Mouse (Mus musculus): ENCODE results near the gene Themis2. TPM values are rescaled to one million over a fixed set of nuclear protein-coding genes. Genes with fewer than 3 reads are reported as not detected.

Gene Themis2
- polyA plus RNA-seq (2015; fragmentation: Nextera tagmentation; extraction: Ambion mirVana) = 1.1 TPM in 2 replicates

- no peak for ATAC-seq (ENCODE audit: extremely low read depth, insufficient number of reproducible peaks, low FRiP score, low TSS enrichment)
- H3K9ac ChIP-seq = peak within 1 kb of the TSS; percentile 75
Observed at GRCm38 (mm10) chr4:132796196-132796886, at the start of gene Themis2. Gene Themis2, minus strand, starts transcription at chr4:132796387.

GRCm38 (mm10) chr4:132843705-132844071, 47.5 kb upstream of the Themis2 start:
- Histone ChIP-seq H3K36me3 (peaks cover 35% of the 10 kb centered on the region), H3K4me3 (peak overlapping the region; percentile 91), H3K27me3 (replicated peaks) (no peaks in the 10 kb centered on the region), H3K4me1 (peaks cover 20% of the 10 kb centered on the region), H3K9ac (peak overlapping the region; percentile 99), H3K27ac (replicated peaks) (peak overlapping the region; percentile 74), H3K4me2 (peak overlapping the region; percentile 89), H3K9me3 (no peaks in the 10 kb centered on the region)
- 87% methylated on average over 1 of the region's 1 CpGs for WGBS
- no peak for ATAC-seq (ENCODE audit: extremely low read depth, insufficient number of reproducible peaks, low FRiP score, low TSS enrichment)

More at GRCm38 (mm10) chr4:132796196-132796886, at the start of gene Themis2:
- H3K27ac ChIP-seq (replicated peaks) = no peak within 1 kb of the TSS
- no peaks in the 10 kb centered on the region for H3K36me3 ChIP-seq
- peaks cover 9% of the 10 kb centered on the region for H3K4me1 ChIP-seq
- H3K27me3 ChIP-seq (replicated peaks) = peaks cover 44% of the 10 kb centered on the region
- WGBS = under 1% methylated on average over 21 of the region's 21 CpGs
- H3K9me3 ChIP-seq = no peaks in the 10 kb centered on the region
- H3K4me3 ChIP-seq = peak within 1 kb of the TSS; percentile 51
- peak within 1 kb of the TSS; percentile 73 for H3K4me2 ChIP-seq

- 1% methylated on average over 39 of the region's 40 CpGs for WGBS
- H3K4me3 ChIP-seq = peak within 1 kb of the TSS; percentile 91
- peak; percentile 94 for ATAC-seq (ENCODE audit: extremely low read depth, insufficient number of reproducible peaks, low FRiP score, low TSS enrichment)
Observed at GRCm38 (mm10) chr4:132842970-132843704, 47.0 kb upstream of the Themis2 start, which contains the start of gene Ppp1r8. Gene Ppp1r8, minus strand, starts transcription at chr4:132843169.

GRCm38 (mm10) chr4:132842281-132842906, 46.2 kb upstream of the Themis2 start:
- Histone ChIP-seq H3K4me2 (peak overlapping the region; percentile 89), H3K27me3 (replicated peaks) (no peaks in the 10 kb centered on the region), H3K9ac (peak overlapping the region; percentile 99), H3K9me3 (no peaks in the 10 kb centered on the region), H3K4me3 (peak overlapping the region; percentile 91), H3K27ac (replicated peaks) (peak overlapping the region; percentile 73), H3K4me1 (peaks cover 20% of the 10 kb centered on the region), H3K36me3 (peaks cover 36% of the 10 kb centered on the region)
- WGBS = under 1% methylated on average over 30 of the region's 30 CpGs
- no peak for ATAC-seq (ENCODE audit: extremely low read depth, insufficient number of reproducible peaks, low FRiP score, low TSS enrichment)

More at GRCm38 (mm10) chr4:132842970-132843704, 47.0 kb upstream of the Themis2 start, which contains the start of gene Ppp1r8:
- Histone ChIP-seq H3K4me2 (peak within 1 kb of the TSS; percentile 89), H3K27me3 (replicated peaks) (no peaks in the 10 kb centered on the region), H3K36me3 (peaks cover 36% of the 10 kb centered on the region), H3K9ac (peak within 1 kb of the TSS; percentile 99), H3K9me3 (no peaks in the 10 kb centered on the region), H3K4me1 (peaks cover 20% of the 10 kb centered on the region), H3K27ac (replicated peaks) (peak within 1 kb of the TSS; percentile 74)

GRCm38 (mm10) chr4:132841493-132841892, 45.3 kb upstream of the Themis2 start:
- no peak for ATAC-seq (ENCODE audit: extremely low read depth, insufficient number of reproducible peaks, low FRiP score, low TSS enrichment)
- peak overlapping the region; percentile 99 for H3K9ac ChIP-seq
- H3K36me3 ChIP-seq = peaks cover 45% of the 10 kb centered on the region
- H3K27ac ChIP-seq (replicated peaks) = no peak overlapping the region
- 86% methylated on average over 3 of the region's 3 CpGs for WGBS
- no peaks in the 10 kb centered on the region for H3K27me3 ChIP-seq (replicated peaks)
- H3K9me3 ChIP-seq = no peaks in the 10 kb centered on the region
- H3K4me3 ChIP-seq = peak overlapping the region; percentile 91
- peak overlapping the region; percentile 89 for H3K4me2 ChIP-seq
- H3K4me1 ChIP-seq = peaks cover 20% of the 10 kb centered on the region

GRCm38 (mm10) chr4:132823614-132824366, 27.6 kb upstream of the Themis2 start:
- H3K4me1 ChIP-seq = no peaks in the 10 kb centered on the region
- ATAC-seq (ENCODE audit: extremely low read depth, insufficient number of reproducible peaks, low FRiP score, low TSS enrichment) = no peak
- no peak overlapping the region for H3K4me2 ChIP-seq
- 64% methylated on average over 8 of the region's 8 CpGs for WGBS
- H3K9ac ChIP-seq = no peak overlapping the region
- H3K9me3 ChIP-seq = peaks cover 21% of the 10 kb centered on the region; the same call in 1 of the 2 replicates
- H3K27ac ChIP-seq (replicated peaks) = no peak overlapping the region
- no peak overlapping the region for H3K4me3 ChIP-seq
- no peaks in the 10 kb centered on the region for H3K27me3 ChIP-seq (replicated peaks)
- peaks cover 41% of the 10 kb centered on the region for H3K36me3 ChIP-seq

- peaks cover 21% of the 10 kb centered on the region; the same call in 1 of the 2 replicates for H3K9me3 ChIP-seq
- H3K4me2 ChIP-seq = no peak overlapping the region
- no peaks in the 10 kb centered on the region for H3K4me1 ChIP-seq
- no peak overlapping the region for H3K9ac ChIP-seq
- no peak for ATAC-seq (ENCODE audit: extremely low read depth, insufficient number of reproducible peaks, low FRiP score, low TSS enrichment)
- H3K27ac ChIP-seq (replicated peaks) = no peak overlapping the region
- no peak overlapping the region for H3K4me3 ChIP-seq
- WGBS = 46% methylated on average over 2 of the region's 2 CpGs
- H3K36me3 ChIP-seq = no peaks in the 10 kb centered on the region
- H3K27me3 ChIP-seq (replicated peaks) = no peaks in the 10 kb centered on the region
Observed at GRCm38 (mm10) chr4:132818442-132818841, 22.3 kb upstream of the Themis2 start.

GRCm38 (mm10) chr4:132816855-132817254, 20.7 kb upstream of the Themis2 start:
- Histone ChIP-seq H3K9ac (no peak overlapping the region), H3K27ac (replicated peaks) (no peak overlapping the region), H3K9me3 (peaks cover 21% of the 10 kb centered on the region; the same call in 1 of the 2 replicates), H3K4me2 (no peak overlapping the region), H3K27me3 (replicated peaks) (no peaks in the 10 kb centered on the region), H3K36me3 (no peaks in the 10 kb centered on the region), H3K4me3 (no peak overlapping the region), H3K4me1 (no peaks in the 10 kb centered on the region)
- 51% methylated on average over 2 of the region's 2 CpGs for WGBS
- no peak for ATAC-seq (ENCODE audit: extremely low read depth, insufficient number of reproducible peaks, low FRiP score, low TSS enrichment)

- H3K4me1 ChIP-seq = no peaks in the 10 kb centered on the region
- no peak overlapping the region for H3K4me2 ChIP-seq
- ATAC-seq (ENCODE audit: extremely low read depth, insufficient number of reproducible peaks, low FRiP score, low TSS enrichment) = no peak
- H3K27me3 ChIP-seq (replicated peaks) = no peaks in the 10 kb centered on the region
- no peaks in the 10 kb centered on the region for H3K36me3 ChIP-seq
- 74% methylated on average over 7 of the region's 7 CpGs for WGBS
- H3K9me3 ChIP-seq = peaks cover 24% of the 10 kb centered on the region
- no peak overlapping the region for H3K4me3 ChIP-seq
- no peak overlapping the region for H3K9ac ChIP-seq
- no peak overlapping the region for H3K27ac ChIP-seq (replicated peaks)
Observed at GRCm38 (mm10) chr4:132816404-132816803, 20.2 kb upstream of the Themis2 start.

GRCm38 (mm10) chr4:132809621-132810020, 13.4 kb upstream of the Themis2 start:
- H3K4me1 ChIP-seq = peaks cover 24% of the 10 kb centered on the region
- no peak overlapping the region for H3K4me2 ChIP-seq
- no peak for ATAC-seq (ENCODE audit: extremely low read depth, insufficient number of reproducible peaks, low FRiP score, low TSS enrichment)
- H3K9me3 ChIP-seq = peaks cover 15% of the 10 kb centered on the region
- WGBS = 83% methylated on average over 5 of the region's 5 CpGs
- H3K4me3 ChIP-seq = no peak overlapping the region
- no peaks in the 10 kb centered on the region for H3K36me3 ChIP-seq
- no peak overlapping the region for H3K27ac ChIP-seq (replicated peaks)
- H3K9ac ChIP-seq = no peak overlapping the region
- no peaks in the 10 kb centered on the region for H3K27me3 ChIP-seq (replicated peaks)

Data from heart, embryonic 13.5 days (tissue).